Mouse (Mus musculus) liver, postnatal 0 days (tissue): ENCODE results near the gene Fbxl8. TPM values are rescaled to one million over a fixed set of nuclear protein-coding genes. Genes with fewer than 3 reads are reported as not detected.
A peak's percentile ranks its signal among the peaks of the same experiment; 100 is the strongest.

Experiments
- ATAC-seq: fragments of 200-750 bp; cut with Nextera tagmentation; 2 replicates; pipeline ENCODE4 v1.8.0; 2017; ENCODE audit warnings: mild to moderate bottlenecking, moderate library complexity
- DNase-seq: peaks from one replicate; pipeline ENCODE4 v3.0.0-alpha.2; 2016
- H3K27ac ChIP-seq: fragments of 300-500 bp; sonication (generic); 2 replicates; pipeline ENCODE4 v1.5.1; 2014; ENCODE audit warnings: antibody characterized with exemption, moderate library complexity, mild to moderate bottlenecking, low read depth
- H3K27me3 ChIP-seq: fragments of 300-500 bp; sonication (generic); 2 replicates; pipeline ENCODE4 v1.6.1; 2014; ENCODE audit warnings: low read length, control low read depth, mixed read lengths; ENCODE audit not compliant: insufficient read depth
- H3K36me3 ChIP-seq: fragments of 300-500 bp; sonication (generic); replicated peaks from 2 replicates; pipeline ENCODE4 v1.6.1; 2014; ENCODE audit warnings: mild to moderate bottlenecking, control low read depth, low read length, moderate library complexity, mixed read lengths; ENCODE audit not compliant: insufficient read depth
- H3K4me1 ChIP-seq: fragments of 300-500 bp; sonication (generic); 2 replicates; pipeline ENCODE4 v1.6.1; 2014; ENCODE audit warnings: antibody characterized with exemption, mild to moderate bottlenecking, control low read depth; ENCODE audit not compliant: insufficient read depth
- H3K4me2 ChIP-seq: fragments of 300-500 bp; sonication (generic); 2 replicates; pipeline ENCODE4 v1.6.1; 2014; ENCODE audit warnings: low read depth, mild to moderate bottlenecking, low read length, moderate library complexity, mixed read lengths
- H3K4me3 ChIP-seq: fragments of 300-500 bp; sonication (generic); 2 replicates; pipeline ENCODE4 v1.5.1; 2014; ENCODE audit warnings: low read depth, low read length
- H3K9ac ChIP-seq: fragments of 300-500 bp; sonication (generic); replicated peaks from 2 replicates; pipeline ENCODE4 v1.6.1; 2014; ENCODE audit warnings: mild to moderate bottlenecking, moderate library complexity
- H3K9me3 ChIP-seq: fragments of 300-500 bp; sonication (generic); 2 replicates; pipeline ENCODE4 v1.6.1; 2016; ENCODE audit warnings: mild to moderate bottlenecking, control low read depth, low read length, mixed read lengths
- CTCF ChIP-seq: sonication (generic); IDR thresholded peaks from 2 replicates; pipeline ENCODE4 v1.5.1; 2016; ENCODE audit warnings: antibody characterized with exemption, low read depth
- EP300 ChIP-seq: IDR thresholded peaks from 2 replicates; pipeline ENCODE4 v1.6.1; 2016; ENCODE audit warnings: antibody characterized with exemption, low read depth, mild to moderate bottlenecking
- WGBS: fragments of 180-500 bp; shearing (Covaris S2); extraction: QIAGEN DNeasy Blood & Tissue Kit; methylation state at CpG from one replicate; pipeline ENCODE4 v1.1.7; 2014; ENCODE audit not compliant: insufficient replicate concordance; 5-methylcytosine and 5-hydroxymethylcytosine counted together
- microRNA counts: library from miRNA; unstranded; fragments of <30 nt; microRNA quantifications from one replicate; lab custom pipeline; 2015
- microRNA-seq: library from miRNA; unstranded; fragments of <30 nt; microRNA quantifications from one replicate; pipeline ENCODE4, GENCODE M21; 2016
- polyA plus RNA-seq: library from polyadenylated mRNA; unstranded; fragments of >200 nt; fragmentation: Nextera tagmentation; extraction: Ambion mirVana; gene quantifications from 2 replicates; pipeline ENCODE4 v1.2.1, GENCODE M21; 2015

Fbxl8 gene
- polyA plus RNA-seq, 1 experiment from 2014 or later, result 1.2 TPM

- H3K9ac ChIP-seq, result no peak overlapping the region
- H3K36me3 ChIP-seq, result peaks cover 76% of the 10 kb centered on the region
- peaks cover 7% of the 10 kb centered on the region; the same call in 1 of the 2 replicates for H3K4me1 ChIP-seq
- H3K4me3 ChIP-seq, result no peak overlapping the region
- DNase-seq, result no peak
- H3K27ac ChIP-seq, result no peak overlapping the region
- no peaks in the 10 kb centered on the region for H3K9me3 ChIP-seq
- H3K4me2 ChIP-seq, result no peak overlapping the region
- peak; percentile 64 for ATAC-seq
- TF ChIP-seq EP300 (peak; percentile 56; the same call in 1 of the 2 replicates), CTCF (peak; percentile 52)
- 59% methylated on average over 1 of the region's 1 CpGs for WGBS
- no peaks in the 10 kb centered on the region for H3K27me3 ChIP-seq
Measured at GRCm38 (mm10) chr8:105311718-105312117, 47.3 kb downstream of the Fbxl8 start.

GRCm38 (mm10) chr8:105312891-105313481, 48.5 kb downstream of the Fbxl8 start:
- Histone ChIP-seq H3K4me3 (no peak overlapping the region), H3K36me3 (peaks cover 76% of the 10 kb centered on the region), H3K9me3 (no peaks in the 10 kb centered on the region), H3K4me1 (peaks cover 7% of the 10 kb centered on the region; the same call in 1 of the 2 replicates), H3K4me2 (no peak overlapping the region), H3K27me3 (no peaks in the 10 kb centered on the region), H3K9ac (no peak overlapping the region), H3K27ac (no peak overlapping the region; the same call in 1 of the 2 replicates)
- 69% methylated on average over 8 of the region's 8 CpGs for WGBS
- ATAC-seq (peak; percentile 60), DNase-seq (no peak)
- no peak for TF ChIP-seq CTCF
- TF ChIP-seq EP300, result no peak

DNA sequence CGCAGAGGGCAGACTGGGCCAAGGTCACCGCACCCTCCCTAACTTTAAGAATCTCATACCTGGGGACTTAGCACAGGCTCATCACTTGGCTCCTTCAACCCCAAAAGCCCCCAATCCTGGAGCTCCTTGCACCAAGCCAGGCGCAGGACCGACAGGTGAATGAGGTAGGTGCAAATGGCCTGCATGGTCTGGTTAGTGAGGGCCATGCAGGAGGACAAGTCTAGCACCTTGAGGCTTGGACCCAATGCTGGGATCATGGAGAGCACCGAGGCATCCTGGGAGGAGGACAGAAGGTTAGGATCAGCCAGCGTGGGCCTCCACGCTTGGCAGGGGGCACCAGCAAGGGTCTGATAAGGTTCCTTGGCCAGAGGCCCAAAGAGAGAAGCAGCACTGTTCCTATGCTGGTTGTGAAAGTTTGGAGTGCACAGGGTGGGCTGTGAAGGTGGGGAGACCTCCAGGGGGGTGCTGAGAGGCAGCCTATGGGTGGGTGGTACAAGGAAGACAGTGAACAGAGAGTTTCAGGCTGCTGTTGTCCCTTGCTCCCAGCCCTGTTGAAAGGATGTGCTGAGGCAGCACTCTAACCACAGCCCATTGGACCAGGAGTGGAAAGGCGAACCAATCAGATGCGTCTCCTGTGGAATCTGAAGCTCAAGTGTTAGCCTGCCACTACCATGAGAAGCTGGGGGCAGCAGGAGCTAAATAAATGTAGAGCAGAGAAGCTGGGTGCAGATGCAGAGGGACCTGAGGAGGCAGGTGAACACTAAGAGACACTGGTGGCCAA, 49.4 kb downstream of the Fbxl8 start:
- TF ChIP-seq CTCF, result no peak
- TF ChIP-seq EP300, result no peak
- Histone ChIP-seq H3K4me3 (no peak overlapping the region), H3K9ac (no peak overlapping the region), H3K4me2 (peak overlapping the region; percentile 15; the same call in 1 of the 2 replicates), H3K36me3 (peaks cover 75% of the 10 kb centered on the region), H3K4me1 (peaks cover 7% of the 10 kb centered on the region; the same call in 1 of the 2 replicates), H3K27ac (no peak overlapping the region; the same call in 1 of the 2 replicates), H3K9me3 (no peaks in the 10 kb centered on the region), H3K27me3 (no peaks in the 10 kb centered on the region)
- ATAC-seq, result peak; percentile 18; the same call in 1 of the 2 replicates
- 78% methylated on average over 9 of the region's 9 CpGs for WGBS
- DNase-seq, result no peak

- Histone ChIP-seq H3K4me1 (peaks cover 11% of the 10 kb centered on the region; the same call in 1 of the 2 replicates), H3K4me3 (no peak overlapping the region), H3K27me3 (no peaks in the 10 kb centered on the region), H3K9me3 (no peaks in the 10 kb centered on the region), H3K4me2 (no peak overlapping the region), H3K27ac (no peak overlapping the region), H3K9ac (no peak overlapping the region), H3K36me3 (peaks cover 70% of the 10 kb centered on the region)
- WGBS, result 88% methylated on average over 18 of the region's 18 CpGs
- ATAC-seq, result no peak
- no peak for DNase-seq
- TF ChIP-seq CTCF (no peak), EP300 (no peak)
Measured at GRCm38 (mm10) chr8:105315073-105315769, 50.8 kb downstream of the Fbxl8 start.

DNA sequence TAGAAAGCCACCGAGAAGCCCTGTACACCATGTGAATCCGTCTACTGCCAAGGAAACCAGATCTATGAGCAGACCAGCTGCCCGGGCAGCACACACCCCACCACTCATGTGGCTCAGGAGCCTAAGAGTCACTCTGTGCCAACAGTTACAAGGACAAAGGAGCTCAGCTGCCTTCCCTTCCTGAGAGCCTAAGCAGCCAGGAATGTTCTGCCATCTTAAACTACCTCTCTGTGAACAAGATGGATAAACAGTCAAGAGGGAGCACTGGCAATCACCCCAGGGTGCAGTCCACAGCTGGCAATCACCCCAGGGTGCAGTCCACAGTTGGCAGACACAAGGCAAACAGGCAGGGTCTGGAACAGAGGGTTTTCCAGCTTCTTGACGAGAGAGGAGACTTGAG, 53.5 kb downstream of the Fbxl8 start:
- Histone ChIP-seq H3K4me3 (no peak overlapping the region), H3K4me1 (peaks cover 11% of the 10 kb centered on the region; the same call in 1 of the 2 replicates), H3K9ac (no peak overlapping the region), H3K4me2 (no peak overlapping the region), H3K27ac (no peak overlapping the region), H3K36me3 (peaks cover 58% of the 10 kb centered on the region), H3K9me3 (no peaks in the 10 kb centered on the region), H3K27me3 (no peaks in the 10 kb centered on the region)
- 88% methylated on average over 4 of the region's 4 CpGs for WGBS
- TF ChIP-seq CTCF (no peak), EP300 (no peak)
- no peak for DNase-seq
- ATAC-seq, result no peak

DNA sequence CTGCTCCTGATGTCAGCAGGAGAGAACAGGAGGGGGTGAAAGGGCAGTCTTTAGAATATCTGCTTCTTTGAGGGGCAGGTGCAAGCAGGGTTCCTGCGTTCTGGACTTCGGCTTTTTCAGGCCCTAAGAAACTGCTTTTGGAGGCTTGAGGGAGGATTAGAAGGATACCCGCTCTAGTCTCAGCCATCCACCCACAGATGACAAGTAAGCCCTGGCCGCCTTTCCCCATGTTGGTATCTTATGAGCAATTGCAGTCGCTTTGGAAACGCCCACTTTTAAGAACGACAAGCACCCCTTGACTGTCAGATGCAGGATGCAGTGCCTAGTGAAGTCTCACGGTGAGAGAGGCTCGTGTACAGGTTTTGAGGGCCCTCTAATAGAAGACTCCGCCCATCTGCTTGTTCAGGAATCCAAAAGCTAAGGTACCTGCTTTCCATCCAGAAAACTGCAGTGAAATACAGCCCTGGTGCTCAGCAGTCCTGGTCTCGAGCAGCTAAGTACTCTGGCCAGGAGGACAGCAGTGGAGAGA, 54.3 kb downstream of the Fbxl8 start:
- H3K9me3 ChIP-seq, result no peaks in the 10 kb centered on the region
- H3K27ac ChIP-seq, result no peak overlapping the region
- H3K4me3 ChIP-seq, result no peak overlapping the region
- DNase-seq (no peak), ATAC-seq (no peak)
- no peak overlapping the region for H3K9ac ChIP-seq
- WGBS, result 80% methylated on average over 11 of the region's 11 CpGs
- no peaks in the 10 kb centered on the region for H3K27me3 ChIP-seq
- no peak overlapping the region for H3K4me2 ChIP-seq
- TF ChIP-seq EP300 (no peak), CTCF (no peak)
- peaks cover 53% of the 10 kb centered on the region for H3K36me3 ChIP-seq
- H3K4me1 ChIP-seq, result peaks cover 6% of the 10 kb centered on the region

MicroRNA genes within 50 kb of the gene (microRNA counts, 519-probe panel; counts per million panel counts)
- 3,208 counts per million, percentile 34 among the panel's probes with 10 or more counts for microRNA mmu-miR-328 (lab: Ali Mortazavi, UCI)

Small RNA genes lying within 50 kb of the gene (microRNA-seq; reads per million reads assigned to microRNA genes)
- not detected for gene Gm27320
- gene Mir328, result 622 reads per million, percentile 66 among the genes with 10 or more reads in this experiment

Other genes starting within 250 kb of the Fbxl8 start
- gene Ces3a, start 216.0 kb upstream of the Fbxl8 start, polyA plus RNA-seq, result 97.8 and 102 TPM in 2 replicates
- 0.11 and 0.21 TPM in 2 replicates for gene Ces3b, start 180.9 kb upstream of the Fbxl8 start, polyA plus RNA-seq
- gene Ces4a, start 132.8 kb upstream of the Fbxl8 start, polyA plus RNA-seq, result 0.07 TPM in 1 of 2 replicates, not detected in the other
- gene Cbfb, start 94.0 kb upstream of the Fbxl8 start, polyA plus RNA-seq, result 10.6 and 10.7 TPM in 2 replicates
- 24.2 and 30.9 TPM in 2 replicates for gene D230025D16Rik, start 39.5 kb upstream of the Fbxl8 start, polyA plus RNA-seq
- 1.6 and 2.0 TPM in 2 replicates for gene B3gnt9, start 9.5 kb upstream of the Fbxl8 start, polyA plus RNA-seq
- 14.3 and 15.1 TPM in 2 replicates for gene Tradd, start within 50 bp of the Fbxl8 start, polyA plus RNA-seq
- gene Hsf4, start 5.2 kb downstream of the Fbxl8 start, polyA plus RNA-seq, result not detected in 2 replicates
- 0.05 and 0.24 TPM in 2 replicates for gene Nol3, start 11.5 kb downstream of the Fbxl8 start, polyA plus RNA-seq
- gene 4931428F04Rik, start 25.2 kb downstream of the Fbxl8 start, polyA plus RNA-seq, result 0.38 and 0.65 TPM in 2 replicates
- gene Exoc3l, start 31.5 kb downstream of the Fbxl8 start, polyA plus RNA-seq, result 6.6 and 7.1 TPM in 2 replicates
- 62.9 and 65.7 TPM in 2 replicates for gene E2f4, start 33.0 kb downstream of the Fbxl8 start, polyA plus RNA-seq
- gene Elmo3, start 41.0 kb downstream of the Fbxl8 start, polyA plus RNA-seq, result 7.8 TPM in 2 replicates
- 7.7 and 7.8 TPM in 2 replicates for gene Lrrc29, start 61.6 kb downstream of the Fbxl8 start, polyA plus RNA-seq
- 75.2 and 75.4 TPM in 2 replicates for gene Tmem208, start 61.7 kb downstream of the Fbxl8 start, polyA plus RNA-seq
- gene Fhod1, start 83.3 kb downstream of the Fbxl8 start, polyA plus RNA-seq, result 0.70 and 0.82 TPM in 2 replicates
- gene Slc9a5, start 84.2 kb downstream of the Fbxl8 start, polyA plus RNA-seq, result 0.09 and 0.16 TPM in 2 replicates
- not detected in 2 replicates for gene Plekhg4, start 108.6 kb downstream of the Fbxl8 start, polyA plus RNA-seq
- gene Kctd19, start 148.9 kb downstream of the Fbxl8 start, polyA plus RNA-seq, result not detected in 2 replicates
- gene Lrrc36, start 148.9 kb downstream of the Fbxl8 start, polyA plus RNA-seq, result 0.09 and 0.11 TPM in 2 replicates
- gene Tppp3, start 206.9 kb downstream of the Fbxl8 start, polyA plus RNA-seq, result 1.4 and 3.8 TPM in 2 replicates
- 2.1 and 2.3 TPM in 2 replicates for gene Zdhhc1, start 232.3 kb downstream of the Fbxl8 start, polyA plus RNA-seq